Mouse (Mus musculus) lung, postnatal 0 days (tissue): ENCODE data around the gene Sctr. TPM values are rescaled to one million over a fixed set of nuclear protein-coding genes. Genes with fewer than 3 reads are reported as not detected.

Experiments used
- ATAC-seq: fragments of 200-750 bp; cut with Nextera tagmentation; 2 replicates; pipeline ENCODE4 v1.8.0; 2017; ENCODE audit warnings: moderate library complexity
- DNase-seq: peaks from one replicate; pipeline ENCODE4 v3.0.0-alpha.2; 2016; ENCODE audit warnings: low spot score
- H3K27ac ChIP-seq: fragments of 300-500 bp; sonication (generic); 2 replicates; pipeline ENCODE4 v1.5.1; 2014; ENCODE audit warnings: antibody characterized with exemption, mild to moderate bottlenecking, low read length, mixed read lengths
- H3K27me3 ChIP-seq: fragments of 300-500 bp; sonication (generic); replicated peaks from 2 replicates; pipeline ENCODE4 v1.6.1; 2014; ENCODE audit warnings: low read length, mixed read lengths; ENCODE audit not compliant: insufficient read depth
- H3K36me3 ChIP-seq: fragments of 300-500 bp; sonication (generic); 2 replicates; pipeline ENCODE4 v1.6.1; 2014; ENCODE audit warnings: low read length, mixed read lengths; ENCODE audit not compliant: insufficient read depth
- H3K4me1 ChIP-seq: fragments of 300-500 bp; sonication (generic); 2 replicates; pipeline ENCODE4 v1.6.1; 2014; ENCODE audit warnings: antibody characterized with exemption, low read depth, low read length, mixed read lengths; ENCODE audit not compliant: insufficient read depth
- H3K4me2 ChIP-seq: fragments of 300-500 bp; sonication (generic); replicated peaks from 2 replicates; pipeline ENCODE4 v1.6.1; 2014; ENCODE audit warnings: low read depth, mild to moderate bottlenecking, low read length, moderate library complexity, mixed read lengths
- H3K4me3 ChIP-seq: fragments of 300-500 bp; sonication (generic); 2 replicates; pipeline ENCODE4 v1.5.1; 2014; ENCODE audit warnings: low read depth, low read length
- H3K9ac ChIP-seq: fragments of 300-500 bp; sonication (generic); replicated peaks from 2 replicates; pipeline ENCODE4 v1.6.1; 2014; ENCODE audit warnings: low read depth, mild to moderate bottlenecking
- H3K9me3 ChIP-seq: fragments of 300-500 bp; sonication (generic); 2 replicates; pipeline ENCODE4 v1.6.1; 2016; ENCODE audit warnings: low read length, mixed read lengths
- CTCF ChIP-seq: IDR thresholded peaks from 2 replicates; pipeline ENCODE4 v1.5.1; 2016; ENCODE audit warnings: antibody characterized with exemption, mild to moderate bottlenecking
- EP300 ChIP-seq: IDR thresholded peaks from 2 replicates; pipeline ENCODE4 v1.6.1; 2016; ENCODE audit warnings: antibody characterized with exemption, mild to moderate bottlenecking, control low read depth
- WGBS: fragments of 180-500 bp; shearing (Covaris S2); extraction: QIAGEN DNeasy Blood & Tissue Kit; methylation state at CpG from one replicate; pipeline ENCODE4 v1.1.7; 2014; 5-methylcytosine and 5-hydroxymethylcytosine counted together
- polyA plus RNA-seq: library from polyadenylated mRNA; unstranded; fragments of >200 nt; fragmentation: Nextera tagmentation; extraction: Ambion mirVana; gene quantifications from 2 replicates; pipeline ENCODE4 v1.2.1, GENCODE M21; 2015

Gene Sctr
- polyA plus RNA-seq, 1 experiment from 2014 or later = 0.14 TPM

DNA sequence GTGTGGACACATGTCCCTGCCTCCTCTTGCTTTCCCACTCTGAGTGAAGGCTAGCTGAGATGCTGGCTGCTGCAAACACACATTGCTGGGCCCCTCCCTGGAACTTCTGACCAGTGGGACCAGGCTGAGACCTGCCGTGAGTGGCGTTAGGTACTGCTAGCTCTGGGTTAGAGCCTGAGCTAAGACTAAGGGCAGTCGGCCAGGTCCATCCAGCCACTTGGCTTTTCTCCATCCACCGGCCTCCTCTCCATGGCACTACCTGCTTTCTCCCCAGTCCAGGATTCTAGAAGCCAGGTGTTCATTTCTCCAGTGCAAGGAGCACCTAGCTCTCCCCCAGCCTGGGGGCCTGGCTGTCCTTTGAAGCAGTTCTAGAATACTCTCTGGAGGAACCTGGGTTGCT lies 68.2 kb downstream of the Sctr start:
- Histone ChIP-seq H3K4me3 (no peak overlapping the region), H3K9ac (no peak overlapping the region), H3K27me3 (no peaks in the 10 kb centered on the region), H3K4me2 (no peak overlapping the region), H3K27ac (peak overlapping the region; percentile 48), H3K36me3 (no peaks in the 10 kb centered on the region), H3K4me1 (peaks cover 25% of the 10 kb centered on the region), H3K9me3 (no peaks in the 10 kb centered on the region)
- TF ChIP-seq CTCF = no peak
- 46% methylated on average over 4 of the region's 4 CpGs for WGBS
- ATAC-seq (peak; percentile 5; the same call in 1 of the 2 replicates), DNase-seq (no peak)

DNA sequence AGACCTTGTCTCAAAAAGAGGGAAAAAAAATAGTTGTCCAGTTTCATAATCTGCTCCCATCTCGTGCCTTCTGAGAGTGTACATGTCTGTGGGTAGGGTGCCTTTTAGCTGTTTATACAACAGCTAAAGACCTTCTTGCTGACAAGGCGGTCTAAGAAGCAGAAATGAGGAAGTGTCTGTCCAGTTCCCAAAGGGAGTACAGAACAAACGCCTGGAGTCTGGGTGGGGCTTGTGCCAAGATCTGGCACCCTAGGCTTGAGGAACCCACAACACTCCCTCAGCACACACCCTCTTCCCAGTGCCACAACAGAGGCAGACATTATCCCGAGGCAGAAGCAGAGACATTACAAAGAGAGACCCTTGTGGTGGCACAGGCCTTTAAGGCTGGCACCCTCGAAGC lies 68.8 kb downstream of the Sctr start:
- Histone ChIP-seq H3K27me3 (no peaks in the 10 kb centered on the region), H3K9me3 (no peaks in the 10 kb centered on the region), H3K4me2 (no peak overlapping the region), H3K4me1 (peaks cover 25% of the 10 kb centered on the region), H3K36me3 (no peaks in the 10 kb centered on the region), H3K27ac (peak overlapping the region; percentile 48; the same call in 1 of the 2 replicates), H3K9ac (no peak overlapping the region), H3K4me3 (no peak overlapping the region)
- TF ChIP-seq CTCF (no peak), EP300 (no peak)
- DNase-seq = peak; percentile 60
- ATAC-seq = no peak
- WGBS = 34% methylated on average over 5 of the region's 5 CpGs

DNA sequence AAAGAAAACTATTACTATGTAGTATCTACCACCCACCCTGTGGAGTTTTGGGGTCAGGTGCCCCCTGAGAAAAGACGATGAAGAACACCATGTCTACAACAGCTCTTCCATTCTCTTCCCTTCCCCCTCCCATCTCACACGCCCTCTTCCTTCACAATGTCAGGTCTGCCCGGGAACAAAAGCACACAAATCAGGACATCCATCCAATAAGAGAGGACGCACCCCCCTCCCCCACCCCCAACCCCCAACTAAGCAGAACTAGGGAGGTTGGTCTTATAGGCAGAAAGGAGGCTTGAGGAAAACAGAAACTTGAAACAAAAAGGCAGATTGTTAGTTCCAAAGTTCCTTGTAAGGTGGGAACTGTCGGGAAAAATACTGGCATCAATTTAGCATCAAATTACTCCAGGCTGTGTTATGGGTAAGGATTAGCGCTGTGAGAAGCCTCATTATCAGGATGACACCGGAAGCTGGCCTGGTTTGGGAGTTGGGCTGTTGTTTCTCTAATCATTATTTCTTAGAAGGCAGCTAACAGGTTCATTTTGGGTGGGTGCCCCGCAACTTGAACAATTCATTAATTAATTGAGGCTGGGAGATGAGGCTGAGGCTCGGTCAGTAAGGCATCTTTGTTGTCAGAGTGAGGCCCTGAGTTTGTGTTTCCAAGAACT lies 71.2 kb downstream of the Sctr start:
- Histone ChIP-seq H3K4me1 (peaks cover 20% of the 10 kb centered on the region), H3K27ac (no peak overlapping the region), H3K36me3 (no peaks in the 10 kb centered on the region), H3K4me3 (no peak overlapping the region), H3K27me3 (no peaks in the 10 kb centered on the region), H3K9me3 (no peaks in the 10 kb centered on the region), H3K9ac (no peak overlapping the region), H3K4me2 (no peak overlapping the region)
- 27% methylated on average over 9 of the region's 9 CpGs for WGBS
- ATAC-seq (no peak), DNase-seq (no peak)
- TF ChIP-seq EP300 = no peak

DNA sequence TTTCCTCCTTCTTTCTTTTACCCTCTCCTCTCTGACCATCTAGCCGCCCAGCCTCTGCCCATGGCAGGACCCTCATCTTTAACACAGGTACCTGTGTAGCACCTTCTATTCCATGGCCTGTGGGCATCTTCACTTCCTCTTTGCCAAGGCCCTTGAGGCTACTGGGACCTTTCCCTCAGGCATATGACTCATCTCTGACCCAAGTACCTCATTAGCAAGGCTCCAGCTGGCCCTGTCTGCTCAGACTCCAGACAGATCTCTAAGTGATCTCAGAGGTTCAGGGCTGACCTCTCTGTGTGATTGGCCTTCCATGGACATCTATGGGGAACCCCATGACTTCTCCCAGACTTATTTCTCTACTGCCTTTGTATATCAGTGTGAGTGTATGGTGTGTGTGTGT lies 73.9 kb downstream of the Sctr start:
- no peaks in the 10 kb centered on the region for H3K9me3 ChIP-seq
- H3K36me3 ChIP-seq = no peaks in the 10 kb centered on the region
- DNase-seq (peak; percentile 43), ATAC-seq (no peak)
- no peak overlapping the region for H3K4me2 ChIP-seq
- H3K9ac ChIP-seq = no peak overlapping the region
- TF ChIP-seq EP300 (no peak), CTCF (no peak)
- H3K27ac ChIP-seq = no peak overlapping the region
- 0 out of 2 replicates have a peak, but pooled peaks cover 2% of the 10 kb centered on the region for H3K4me1 ChIP-seq
- H3K4me3 ChIP-seq = no peak overlapping the region
- WGBS = 93% methylated on average over 1 of the region's 1 CpGs
- no peaks in the 10 kb centered on the region for H3K27me3 ChIP-seq

DNA sequence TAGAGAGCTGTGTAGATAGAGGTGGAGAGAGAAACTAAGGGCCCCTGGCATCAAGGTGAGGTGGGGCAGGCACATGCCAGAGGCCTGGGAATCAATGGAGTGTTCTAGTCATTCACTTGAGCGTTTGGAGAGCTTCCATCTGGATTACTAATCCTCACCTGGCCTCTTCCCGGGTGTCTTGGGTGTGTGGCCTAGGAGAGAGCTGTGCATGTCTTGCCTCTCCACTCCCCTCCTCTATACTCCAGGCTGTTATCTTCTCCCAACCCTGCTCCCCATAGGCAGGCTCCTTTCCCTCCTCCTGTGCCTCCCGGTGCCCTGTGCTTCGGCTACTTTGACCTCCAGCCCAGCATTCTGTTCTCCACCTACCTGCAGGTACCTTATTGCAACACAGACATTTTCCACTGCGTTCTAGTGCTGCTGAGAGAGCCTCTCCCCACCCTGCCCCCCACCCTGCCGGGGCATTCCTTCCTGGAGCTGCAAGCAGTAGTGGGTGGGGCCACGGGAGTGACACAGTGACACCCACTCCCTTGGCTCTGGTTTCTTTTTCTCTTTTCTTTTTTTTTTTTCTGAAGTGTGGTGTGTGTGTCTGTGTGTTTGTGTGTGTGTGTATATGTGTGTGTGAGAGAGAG lies 76.4 kb downstream of the Sctr start:
- Histone ChIP-seq H3K9me3 (no peaks in the 10 kb centered on the region), H3K9ac (no peak overlapping the region), H3K4me2 (peak overlapping the region; percentile 14; the same call in 1 of the 2 replicates), H3K27me3 (no peaks in the 10 kb centered on the region), H3K27ac (peak overlapping the region; percentile 68), H3K4me3 (no peak overlapping the region), H3K4me1 (no peaks in the 10 kb centered on the region), H3K36me3 (no peaks in the 10 kb centered on the region)
- ATAC-seq (peak; percentile 94), DNase-seq (peak; percentile 94)
- 8% methylated on average over 7 of the region's 7 CpGs for WGBS
- peak; percentile 91 for TF ChIP-seq EP300
- TF ChIP-seq CTCF = peak; percentile 29

DNA sequence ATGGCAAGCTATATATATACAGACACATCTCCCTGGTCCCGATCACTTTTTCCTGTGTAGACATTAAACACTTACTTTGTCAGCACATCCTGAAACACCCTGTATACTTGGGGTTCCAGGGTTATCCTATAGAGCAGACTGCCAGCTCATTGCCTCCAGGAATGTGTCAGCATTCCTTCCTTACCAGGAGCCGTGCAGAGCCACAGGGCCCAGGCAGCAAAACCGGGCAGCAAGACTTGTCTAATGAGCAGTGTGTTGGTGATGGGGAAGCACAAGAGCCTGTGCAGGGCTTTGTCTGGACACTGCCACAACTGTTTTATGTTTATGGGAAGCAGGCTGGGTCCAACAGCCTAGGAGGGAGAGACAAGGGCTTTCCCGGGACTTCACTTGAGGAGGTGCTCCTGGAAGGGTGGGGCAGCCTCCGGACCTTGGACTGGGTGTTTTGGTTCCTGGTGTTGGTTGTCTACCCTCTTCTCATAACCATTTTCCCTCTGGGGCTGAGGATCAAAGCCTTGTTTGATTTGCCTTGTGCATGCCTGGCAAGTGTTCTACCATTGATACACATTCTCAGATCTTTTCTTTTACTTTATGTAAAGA lies 77.3 kb downstream of the Sctr start:
- WGBS = 19% methylated on average over 5 of the region's 5 CpGs
- peak; percentile 16; the same call in 1 of the 2 replicates for ATAC-seq
- Histone ChIP-seq H3K36me3 (no peaks in the 10 kb centered on the region), H3K9me3 (no peaks in the 10 kb centered on the region), H3K4me2 (0 out of 2 replicates have a peak overlapping the region, but pooled peaks have one; percentile 14), H3K27ac (peak overlapping the region; percentile 68), H3K27me3 (no peaks in the 10 kb centered on the region), H3K4me1 (no peaks in the 10 kb centered on the region), H3K9ac (no peak overlapping the region), H3K4me3 (no peak overlapping the region)
- peak; percentile 23 for DNase-seq
- TF ChIP-seq CTCF (no peak), EP300 (0 out of 2 replicates have a peak, but pooled peaks have one; percentile 23)
